Mouse (Mus musculus) heart, postnatal 0 days (tissue): ENCODE measurements around the gene Spats2l.

Source experiments
- CTCF ChIP-seq: IDR thresholded peaks from 2 replicates; pipeline ENCODE4 v1.5.1; 2016; ENCODE audit warnings: antibody characterized with exemption, control low read depth, low read depth
- EP300 ChIP-seq: IDR thresholded peaks from 2 replicates; pipeline ENCODE4 v1.6.1; 2016; ENCODE audit warnings: antibody characterized with exemption, low read depth

DNA sequence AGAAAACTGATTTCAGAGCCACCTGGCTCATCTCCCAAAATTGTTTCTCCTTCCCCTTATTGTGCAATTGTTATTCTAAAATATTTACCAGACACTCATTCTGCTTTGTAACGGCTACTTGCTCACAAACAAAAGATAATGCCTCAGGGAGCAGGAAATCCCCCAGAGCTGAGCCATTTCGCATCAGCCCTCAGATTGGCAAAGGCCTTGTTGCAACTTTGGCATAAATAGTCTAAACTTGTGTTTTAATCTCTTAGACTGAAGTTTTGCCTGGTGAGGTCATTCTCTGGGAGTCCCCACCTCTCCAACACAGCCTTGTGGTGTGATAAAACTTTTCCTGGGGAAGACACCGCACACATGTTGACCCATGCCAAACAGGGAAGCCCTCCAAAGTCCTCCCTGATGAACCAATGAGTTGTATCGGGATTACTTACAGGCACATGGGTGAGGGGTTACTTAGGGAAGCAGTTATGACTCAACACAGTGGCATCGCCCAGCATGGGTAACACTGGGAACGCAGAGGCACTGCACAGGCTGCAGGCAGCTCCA, 215.2 kb downstream of the Spats2l start:
- TF ChIP-seq CTCF = no peak
- no peak for TF ChIP-seq EP300
